Mouse (Mus musculus) cerebral cortex, adult 2 months (tissue): ENCODE measurements around the gene Fermt3.

Experiments
- WGBS: fragments of 180-500 bp; shearing (Covaris S2); methylation state at CpG from one replicate; pipeline ENCODE4 v1.1.7; 2018; 5-methylcytosine and 5-hydroxymethylcytosine counted together

Gene Fermt3

GRCm38 (mm10) chr19:6972247-6972917, 46.9 kb downstream of the Fermt3 start:
- 90% methylated on average over 13 of the region's 13 CpGs for WGBS

DNA sequence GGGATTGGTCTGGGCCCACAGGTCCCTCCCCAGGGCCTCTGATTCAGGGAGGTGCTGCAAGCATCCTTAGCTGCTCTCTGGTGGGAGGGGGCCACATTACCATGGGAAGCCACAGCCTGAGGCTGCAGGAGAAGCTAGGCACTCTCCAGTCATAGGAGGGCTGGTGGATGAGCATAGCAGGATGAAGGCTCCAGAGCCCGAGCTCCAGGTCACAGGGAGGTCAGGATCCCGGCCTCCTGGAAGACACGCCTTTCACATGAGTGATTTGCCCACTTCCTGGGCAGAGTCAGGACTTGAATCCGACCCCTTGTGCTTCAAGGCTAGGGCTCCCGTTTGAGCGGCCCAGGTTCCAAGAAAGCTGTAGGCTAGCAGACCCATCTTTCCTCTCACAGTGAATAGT, 47.6 kb downstream of the Fermt3 start:
- 72% methylated on average over 6 of the region's 6 CpGs for WGBS

DNA sequence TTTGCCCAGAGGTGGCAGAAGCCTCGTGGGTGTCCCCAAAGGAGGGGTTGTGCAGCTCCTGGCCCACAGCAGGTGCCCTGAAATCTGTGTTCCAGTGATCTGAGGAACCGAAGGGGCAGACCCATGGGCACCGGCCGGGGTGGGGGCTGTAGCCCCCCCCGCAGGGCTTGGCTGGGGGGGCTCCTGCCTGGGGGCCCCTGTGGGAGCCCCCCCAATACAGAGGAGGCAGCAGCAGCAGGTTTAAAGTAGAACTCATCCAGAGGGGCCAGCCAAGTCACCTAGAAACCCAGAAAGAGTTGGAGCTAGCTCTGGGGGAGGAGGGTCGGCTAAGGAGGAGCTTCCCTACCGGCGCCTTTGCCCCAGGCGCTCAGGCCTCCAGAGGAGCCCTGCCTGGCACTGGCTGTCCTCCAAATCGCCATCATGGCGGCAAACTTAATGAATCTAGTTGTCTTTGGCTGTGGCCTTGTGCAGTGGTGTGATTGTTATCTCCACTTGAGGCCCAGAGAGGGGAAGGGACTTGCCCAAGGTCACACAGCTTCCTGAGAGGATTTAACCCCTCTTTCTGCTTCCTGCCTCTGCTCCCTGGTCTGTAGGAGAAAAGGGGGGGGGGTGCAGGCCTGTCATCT, 48.7 kb downstream of the Fermt3 start:
- WGBS, result 29% methylated on average over 11 of the region's 11 CpGs

DNA sequence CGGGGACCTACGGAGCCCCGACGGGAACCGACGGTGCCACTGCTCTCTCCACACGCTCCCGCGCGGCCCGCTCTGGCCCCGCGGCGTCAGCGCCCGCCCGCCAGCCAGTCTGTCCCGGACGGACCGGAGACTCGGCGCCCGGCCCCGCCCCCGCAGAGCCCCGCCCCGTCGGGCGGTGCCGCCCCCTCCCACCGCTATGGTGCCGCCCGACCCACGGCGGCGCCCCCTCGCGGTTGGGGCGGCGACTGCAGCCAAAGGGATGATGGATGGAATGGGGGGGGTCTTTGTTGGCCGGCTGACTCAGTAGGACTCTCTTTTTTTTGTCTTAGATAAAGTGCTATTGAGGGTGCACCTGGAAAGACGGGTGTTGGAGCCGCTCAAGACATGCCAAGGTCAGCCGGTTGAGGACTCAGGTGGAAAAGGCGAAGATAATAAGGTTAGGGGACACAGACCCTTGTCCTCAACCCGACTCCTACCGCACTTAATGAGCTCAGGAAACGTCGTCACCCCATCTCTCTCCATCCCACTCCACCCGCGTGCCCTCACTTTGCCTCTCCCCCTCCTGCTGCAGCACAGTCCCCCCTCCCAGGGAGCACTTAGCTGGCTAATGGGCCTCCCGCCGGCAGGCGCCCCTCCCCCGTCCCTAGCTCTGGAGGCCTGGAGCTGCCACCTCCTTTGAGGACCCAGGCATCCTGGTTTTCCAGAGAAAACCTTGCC, 49.4 kb downstream of the Fermt3 start:
- 2% methylated on average over 55 of the region's 55 CpGs for WGBS

- WGBS, result 9% methylated on average over 20 of the region's 20 CpGs
These were observed 50.0 kb downstream of the Fermt3 start for GRCm38 (mm10) chr19:6969291-6969664.

- 40% methylated on average over 15 of the region's 15 CpGs for WGBS
These were observed 50.6 kb downstream of the Fermt3 start for GRCm38 (mm10) chr19:6968491-6969271.

- WGBS, result 89% methylated on average over 10 of the region's 10 CpGs
These were observed 62.8 kb downstream of the Fermt3 start for GRCm38 (mm10) chr19:6956461-6956860.

- 89% methylated on average over 7 of the region's 7 CpGs for whole genome bisulfite sequencing
These were observed 63.8 kb downstream of the Fermt3 start for GRCm38 (mm10) chr19:6955424-6955823.

- WGBS, result 56% methylated on average over 9 of the region's 9 CpGs
These were observed 65.2 kb downstream of the Fermt3 start for GRCm38 (mm10) chr19:6954046-6954445.

GRCm38 (mm10) chr19:6952712-6953037, 66.6 kb downstream of the Fermt3 start:
- WGBS, result 12% methylated on average over 3 of the region's 3 CpGs

- WGBS, result 3% methylated on average over 31 of the region's 31 CpGs
These were observed 67.1 kb downstream of the Fermt3 start for GRCm38 (mm10) chr19:6951994-6952711.

DNA sequence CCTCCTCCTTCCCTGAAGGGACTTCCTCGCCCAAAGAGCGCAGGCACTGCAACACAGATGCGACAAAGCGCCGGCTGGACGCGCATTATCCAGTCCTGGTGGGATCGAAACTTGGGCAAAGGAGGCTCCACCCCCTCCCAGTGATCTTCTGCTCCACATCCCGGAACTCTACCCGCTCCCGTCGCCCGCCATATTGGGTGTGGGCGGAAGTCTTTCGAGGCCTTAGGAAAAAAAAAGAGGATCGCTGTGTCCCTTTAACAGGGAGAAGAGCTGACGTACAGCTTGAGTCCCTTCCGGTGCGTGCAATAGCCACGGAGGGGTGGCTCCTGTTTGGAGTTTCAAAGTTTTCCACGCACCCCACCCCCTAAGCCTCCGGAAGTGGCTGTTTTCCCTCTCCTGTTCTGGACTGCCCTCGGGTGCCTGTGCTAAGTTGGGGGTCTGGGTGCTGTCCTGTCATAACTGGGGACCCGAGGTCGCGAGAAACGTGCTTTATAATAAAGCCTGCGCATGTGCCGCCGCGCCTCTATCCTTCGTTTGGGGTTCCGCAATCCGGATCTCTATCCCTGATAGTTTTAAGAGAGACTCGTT, 67.8 kb downstream of the Fermt3 start:
- under 1% methylated on average over 35 of the region's 35 CpGs for WGBS

DNA sequence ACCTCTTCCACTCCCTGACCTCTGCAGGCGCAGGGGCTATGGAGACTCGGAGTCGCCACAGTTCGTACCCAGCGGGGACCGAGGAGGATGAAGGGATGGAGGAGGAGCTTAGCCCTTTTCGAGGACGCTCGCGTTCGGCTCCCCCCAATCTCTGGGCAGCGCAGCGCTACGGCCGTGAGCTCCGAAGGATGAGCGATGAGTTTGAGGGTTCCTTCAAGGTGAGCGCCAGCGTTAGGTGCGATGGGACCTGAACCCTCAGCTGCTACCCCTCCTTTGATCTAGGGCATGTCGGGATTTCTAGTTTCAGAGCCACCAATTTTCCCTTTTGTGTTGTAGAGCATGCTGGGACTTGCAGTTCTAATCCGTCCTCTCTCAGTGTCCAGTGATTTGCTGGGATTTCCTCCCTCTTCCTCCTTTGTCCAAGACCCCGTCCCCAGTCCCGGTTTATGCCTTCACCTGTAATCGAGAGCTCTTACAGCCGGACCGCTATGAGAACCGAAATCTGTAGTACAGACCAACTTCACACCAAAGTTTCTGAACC, 68.6 kb downstream of the Fermt3 start:
- WGBS, result under 1% methylated on average over 28 of the region's 28 CpGs

DNA sequence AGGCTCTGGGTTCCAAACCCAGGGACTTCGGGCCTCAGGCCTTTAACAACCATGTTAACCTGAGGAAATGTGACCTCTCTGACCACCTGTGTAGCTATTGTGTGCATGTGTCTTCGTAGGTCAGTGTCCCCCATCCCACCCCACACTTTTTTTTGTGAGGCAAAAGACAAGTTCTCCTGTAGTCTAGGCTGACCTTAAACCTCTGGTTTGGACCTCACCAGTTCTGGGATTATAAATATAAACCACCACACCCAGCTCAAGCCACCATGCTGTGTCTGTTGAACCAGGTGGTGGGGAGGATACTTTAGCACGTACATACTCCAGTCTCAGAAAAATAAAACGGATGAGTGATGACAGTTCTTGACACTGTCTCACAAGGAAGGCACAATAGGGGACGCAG, 69.3 kb downstream of the Fermt3 start:
- 46% methylated on average over 5 of the region's 5 CpGs for WGBS

- 94% methylated on average over 5 of the region's 5 CpGs for WGBS
These were observed 69.7 kb downstream of the Fermt3 start for GRCm38 (mm10) chr19:6949532-6949931.
